Mouse (Mus musculus) adrenal gland, postnatal 14 days (tissue): ENCODE results near the gene Fam57b. TPM values are rescaled to one million over a fixed set of nuclear protein-coding genes. Genes with fewer than 3 reads are reported as not detected.

ENCODE experiments used
- DNase-seq: peaks from one replicate; pipeline ENCODE4 v3.0.0; 2021; ENCODE audit warnings: mixed read lengths
- long read RNA-seq, 2 experiments: library from polyadenylated mRNA; stranded (forward); transcript quantifications; one replicate each; pipeline ENCODE4 v2.0.0; 2021
- total RNA-seq: library from RNA; stranded (reverse); gene quantifications from 2 replicates; pipeline ENCODE4 v1.2.3, GENCODE M21; 2021

Fam57b gene
- total RNA-seq = 32.1 and 32.5 TPM in 2 replicates
- long read RNA-seq, experiment 1, partial matches to known transcripts = 1 of 5 reads
- long read RNA-seq, experiment 1, other reads (novel, unspliced or antisense) = 4 of 5 reads
- long read RNA-seq, experiment 2, partial matches to known transcripts = 5 of 8 reads
- long read RNA-seq, experiment 2, other reads (novel, unspliced or antisense) = 2 of 8 reads

DNA sequence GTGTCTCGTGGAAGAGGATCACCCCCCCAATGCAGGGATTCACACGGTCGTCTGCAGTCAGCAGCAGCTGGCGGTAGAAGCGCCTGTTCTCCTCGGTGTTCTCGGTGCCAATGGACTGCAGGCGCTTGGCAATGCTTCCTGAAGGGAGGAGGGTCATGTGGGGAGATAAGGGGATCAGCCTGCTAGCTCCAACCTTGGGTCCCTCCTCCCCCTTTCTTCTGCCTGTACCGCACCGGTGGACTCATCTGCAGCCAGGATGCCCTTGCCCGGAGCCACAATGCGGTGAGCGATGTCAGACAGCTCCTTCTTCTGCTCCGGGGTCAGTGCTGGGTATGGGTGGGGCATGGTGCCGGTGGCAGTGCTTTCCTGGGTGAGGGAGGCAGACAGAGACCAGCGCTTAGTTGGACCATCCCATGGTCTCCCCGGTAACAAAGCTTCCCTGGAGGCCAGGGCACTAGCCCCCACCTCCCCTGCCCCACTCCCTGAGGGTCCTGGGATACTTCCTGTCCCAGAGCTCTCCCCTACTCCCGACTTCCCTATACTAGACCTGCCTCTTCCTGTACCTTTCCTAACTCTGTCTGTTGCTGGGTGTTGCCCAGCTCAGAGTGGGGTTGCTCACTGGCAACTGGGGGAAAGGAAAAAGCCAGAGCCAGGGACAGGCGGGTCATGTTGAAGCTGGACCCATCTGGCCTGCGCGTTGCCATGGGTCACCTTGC lies at the start of gene Fam57b:
Gene Fam57b, plus strand, starts transcription at position 258 of the 716 bp plus-strand sequence.
- peak; percentile 81 for DNase-seq

DNA sequence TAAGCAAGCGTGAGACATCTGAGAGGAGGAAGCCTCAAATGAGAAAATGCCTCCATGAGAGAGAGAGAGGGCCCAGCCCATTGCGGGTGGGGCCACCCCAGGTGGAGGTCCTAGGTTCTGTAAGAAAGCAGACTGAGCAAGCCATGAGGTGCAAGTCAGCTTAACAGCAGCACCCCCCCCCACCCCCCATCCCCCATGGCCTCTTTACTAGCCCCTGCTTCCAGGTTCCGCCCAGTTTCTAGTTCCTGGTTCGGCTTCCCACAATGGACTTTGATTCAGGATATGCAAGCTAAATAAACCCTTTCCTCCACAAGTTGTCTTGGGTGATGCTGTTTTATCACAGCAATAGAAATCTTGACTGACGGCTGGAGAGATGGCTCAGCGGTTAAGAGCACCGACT lies 48.6 kb upstream of the Fam57b start:
- DNase-seq = no peak

DNA sequence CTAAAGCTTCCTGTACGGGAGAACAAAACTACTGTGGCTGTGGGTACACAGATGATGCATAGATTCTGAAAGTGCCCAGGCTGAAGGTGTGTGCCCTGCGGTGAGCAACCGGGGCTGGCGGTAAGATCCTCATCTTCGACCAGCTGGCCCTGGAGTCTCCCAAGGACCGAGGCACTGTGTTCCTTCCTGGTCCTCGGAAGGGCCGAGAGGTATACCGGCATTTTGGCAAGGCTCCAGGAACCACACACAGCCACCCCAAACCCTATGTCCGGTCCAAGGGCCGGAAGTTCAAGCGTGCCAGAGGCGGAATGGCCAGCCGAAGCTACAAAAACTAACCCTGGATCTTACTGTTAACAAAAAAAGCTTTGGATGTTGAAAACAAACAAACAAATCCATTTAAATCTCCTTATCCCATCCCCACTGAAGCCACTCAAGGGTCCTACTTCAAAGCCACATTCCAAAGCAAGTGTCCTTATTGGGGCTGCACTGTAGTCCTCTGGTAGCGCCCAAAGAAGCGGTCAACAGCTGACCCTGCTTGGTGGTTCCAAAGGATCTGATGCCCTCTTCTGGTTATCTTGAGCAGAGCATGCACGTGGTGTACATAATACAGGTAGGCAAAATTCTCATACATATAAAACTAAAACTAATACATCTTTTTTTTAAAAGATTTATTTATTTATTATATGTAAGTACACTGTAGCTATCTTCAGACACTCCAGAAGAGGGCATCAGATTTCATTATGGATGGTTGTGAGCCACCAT lies 47.7 kb upstream of the Fam57b start:
- DNase-seq = no peak

DNA sequence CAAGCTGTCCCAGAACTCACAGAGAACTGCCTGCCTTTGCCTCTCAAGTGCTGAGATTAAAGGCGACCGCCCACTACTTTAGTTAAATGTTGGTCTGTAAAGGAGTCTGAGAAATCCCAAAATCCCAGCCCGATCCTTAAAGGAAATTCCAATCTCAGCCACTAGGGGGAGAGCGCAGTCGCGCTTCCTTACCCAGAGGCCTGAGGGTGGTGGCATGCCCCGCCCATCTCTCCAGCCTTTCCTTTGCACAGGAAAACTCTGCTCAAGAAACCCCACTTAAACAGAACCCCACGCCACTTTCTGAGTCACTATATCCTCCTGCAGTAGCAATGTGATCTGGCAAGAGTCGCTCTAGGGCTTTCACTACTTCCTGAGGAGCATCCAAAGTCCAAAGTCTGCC lies 42.6 kb upstream of the Fam57b start:
- DNase-seq = peak; percentile 87

DNA sequence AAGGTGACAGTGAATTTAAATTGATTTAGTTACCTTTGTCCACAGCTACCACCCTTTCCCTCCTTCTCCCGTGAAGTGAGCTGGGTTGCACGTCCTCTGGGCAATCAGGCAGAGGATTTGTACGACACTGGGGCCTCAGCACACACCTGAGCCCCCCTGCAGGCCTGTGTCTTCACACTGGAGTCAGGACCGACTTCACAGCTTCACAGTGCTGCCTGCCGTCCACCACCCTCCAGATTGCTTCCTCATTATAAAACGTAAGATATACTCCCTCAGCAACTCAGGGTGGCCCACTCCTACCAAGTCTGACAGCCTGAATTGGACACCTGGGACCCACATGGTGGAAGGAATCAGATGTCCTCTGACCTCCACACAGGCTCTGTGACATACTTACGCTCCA lies 38.9 kb upstream of the Fam57b start:
- no peak for DNase-seq

DNA sequence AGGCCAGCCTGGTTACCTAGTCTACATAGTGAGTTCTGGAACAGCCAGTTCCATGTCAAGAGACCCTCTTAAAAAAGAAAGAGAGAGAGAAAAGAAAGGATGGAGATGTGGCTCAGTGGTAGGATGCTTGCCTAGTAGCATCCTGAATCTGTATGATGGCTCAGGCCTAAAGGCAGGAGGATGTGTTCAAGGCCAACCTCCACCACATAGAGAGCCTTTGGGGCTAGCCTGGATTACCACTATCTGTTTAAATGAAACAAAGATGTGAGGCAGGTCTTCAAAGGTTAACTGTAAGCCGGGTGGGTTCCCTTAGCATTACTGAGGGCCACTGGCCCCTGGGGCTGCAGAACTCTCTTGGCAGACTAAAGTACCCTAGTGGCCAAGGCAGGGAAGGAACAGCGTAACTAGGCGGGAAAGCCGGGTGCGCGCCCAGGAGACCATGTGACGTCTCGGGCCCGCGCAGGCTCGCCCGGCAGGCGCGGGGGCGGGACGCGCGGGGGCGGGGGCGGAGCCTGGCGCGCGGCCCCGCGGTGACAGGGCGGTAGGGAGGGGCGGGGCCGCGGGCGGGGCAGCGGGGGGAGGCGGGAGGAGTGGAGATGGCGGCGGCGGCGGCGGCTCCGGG lies 38.3 kb upstream of the Fam57b start, which contains the start of gene Mapk3:
Gene Mapk3, plus strand, starts transcription at position 552 of the 622 bp plus-strand sequence.
- DNase-seq = peak; percentile 95

DNA sequence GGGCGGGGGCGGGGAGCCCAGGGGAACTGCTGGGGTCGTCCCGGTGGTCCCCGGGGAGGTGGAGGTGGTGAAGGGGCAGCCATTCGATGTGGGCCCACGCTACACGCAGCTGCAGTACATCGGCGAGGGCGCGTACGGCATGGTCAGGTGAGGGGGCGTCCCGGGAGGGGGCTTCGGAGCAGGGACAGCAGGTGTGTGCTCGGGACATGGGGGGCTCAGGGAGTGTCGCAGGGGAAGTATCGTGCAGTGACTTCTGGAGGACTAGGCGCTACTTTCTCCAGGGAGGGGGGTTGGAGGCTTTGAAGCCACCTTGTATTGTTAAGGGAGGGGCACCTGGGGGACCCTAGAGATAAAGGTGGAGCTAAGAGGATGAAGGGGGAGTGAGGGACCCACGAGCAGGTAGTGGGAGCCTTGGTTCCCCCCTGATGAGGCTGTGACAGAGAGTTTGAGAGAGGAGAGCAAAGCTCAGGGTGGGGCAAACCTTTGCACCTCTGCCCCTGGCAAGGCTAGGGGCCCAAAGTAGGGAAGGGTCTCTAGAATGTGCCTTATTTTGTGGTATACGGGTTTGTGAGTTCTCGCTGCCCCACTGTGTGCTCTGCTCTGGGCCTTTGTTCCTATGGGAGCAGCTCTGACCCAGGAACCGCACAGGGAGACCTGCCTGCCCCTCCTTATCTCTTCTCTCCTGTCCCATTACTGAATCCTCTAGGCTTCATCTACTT lies 37.6 kb upstream of the Fam57b start:
- DNase-seq = no peak

DNA sequence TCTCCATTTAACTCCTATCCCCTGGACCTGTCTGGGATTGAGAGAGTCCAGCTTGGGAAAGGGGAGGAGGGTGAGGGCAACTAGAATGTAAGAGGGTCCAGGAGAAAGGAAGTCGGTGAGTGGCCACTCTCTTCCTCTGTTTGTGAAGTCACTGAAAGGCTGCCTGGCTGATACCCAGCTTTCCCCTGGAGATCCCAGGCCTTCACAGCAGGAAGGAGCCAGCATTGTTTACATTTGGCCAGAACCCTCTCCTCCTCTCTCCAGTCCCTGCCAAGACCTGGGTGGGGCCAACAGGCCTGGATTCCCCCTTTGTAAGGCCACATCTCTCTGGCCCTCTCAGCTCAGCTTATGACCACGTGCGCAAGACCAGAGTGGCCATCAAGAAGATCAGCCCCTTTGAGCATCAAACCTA lies 37.1 kb upstream of the Fam57b start:
- peak; percentile 73 for DNase-seq

DNA sequence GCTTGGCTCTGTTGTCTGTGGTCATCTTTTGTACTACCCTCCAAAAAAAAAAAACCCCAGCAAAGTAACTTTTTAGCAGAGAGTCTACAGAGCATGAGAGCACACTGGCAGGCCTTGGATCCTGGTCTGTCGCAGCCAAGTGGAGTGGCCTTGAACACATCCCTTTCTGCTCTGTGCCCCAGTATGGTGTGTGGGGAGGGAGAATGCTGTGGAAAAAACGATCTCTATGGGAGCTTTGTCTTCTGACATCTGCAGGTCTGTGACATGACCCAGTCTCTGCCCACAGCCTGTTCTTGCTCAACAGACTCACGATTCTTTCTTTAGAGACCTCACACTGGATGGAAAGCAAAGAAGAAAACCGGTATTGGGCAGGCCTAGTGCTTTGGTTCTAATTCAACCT lies 36.5 kb upstream of the Fam57b start:
- DNase-seq = peak; percentile 56

DNA sequence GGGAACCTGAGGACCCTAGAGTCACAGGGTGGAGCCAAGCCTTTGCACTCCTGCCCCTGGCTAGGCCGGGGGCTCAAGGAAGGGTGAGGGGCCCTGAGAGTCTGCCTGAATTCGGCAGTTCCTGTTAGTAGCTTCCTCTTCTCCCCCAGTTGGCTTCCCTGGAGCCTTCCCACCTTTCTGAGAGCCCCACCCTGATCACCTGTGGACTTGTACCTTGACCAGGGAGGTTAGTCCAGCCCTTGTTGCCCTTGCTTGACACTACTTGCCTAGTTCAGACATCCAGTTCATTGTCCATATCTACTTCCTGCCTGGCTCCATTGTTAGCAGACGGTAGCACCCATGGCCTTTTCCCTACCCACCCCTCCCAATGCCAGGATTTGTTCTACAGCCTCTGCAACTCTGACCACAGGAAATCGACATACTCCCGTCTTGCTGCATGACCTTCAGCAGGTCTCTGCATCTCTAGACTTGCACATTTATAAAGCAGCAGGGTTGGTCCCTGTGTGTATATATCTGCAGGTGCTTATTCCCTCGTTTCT lies 35.9 kb upstream of the Fam57b start:
- no peak for DNase-seq

DNA sequence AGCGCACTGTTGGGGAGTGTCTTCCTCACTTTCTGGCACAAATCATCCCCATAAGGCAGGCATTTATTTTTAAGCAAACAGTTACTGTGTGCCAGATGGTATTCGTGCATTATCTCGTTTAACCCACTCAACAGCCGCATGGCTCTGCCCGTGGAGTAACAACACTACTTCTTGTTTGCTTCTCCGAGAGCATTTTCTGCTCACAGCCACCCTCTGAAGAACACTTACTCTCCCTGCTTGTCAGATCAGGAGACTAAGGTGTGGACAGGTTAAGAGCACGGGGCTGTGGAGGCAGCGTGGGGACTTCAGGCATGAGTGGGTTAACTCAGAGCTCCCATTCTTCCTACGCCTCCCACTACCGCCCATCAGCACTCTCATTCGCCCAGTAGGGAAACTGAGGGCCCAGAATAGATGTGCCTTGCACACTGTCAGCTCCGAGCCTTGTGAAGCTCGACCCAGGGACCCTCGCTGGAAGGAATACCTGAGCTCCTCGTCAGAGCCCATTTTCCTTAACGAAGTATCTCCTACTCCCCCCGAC lies 34.9 kb upstream of the Fam57b start:
- DNase-seq = no peak

DNA sequence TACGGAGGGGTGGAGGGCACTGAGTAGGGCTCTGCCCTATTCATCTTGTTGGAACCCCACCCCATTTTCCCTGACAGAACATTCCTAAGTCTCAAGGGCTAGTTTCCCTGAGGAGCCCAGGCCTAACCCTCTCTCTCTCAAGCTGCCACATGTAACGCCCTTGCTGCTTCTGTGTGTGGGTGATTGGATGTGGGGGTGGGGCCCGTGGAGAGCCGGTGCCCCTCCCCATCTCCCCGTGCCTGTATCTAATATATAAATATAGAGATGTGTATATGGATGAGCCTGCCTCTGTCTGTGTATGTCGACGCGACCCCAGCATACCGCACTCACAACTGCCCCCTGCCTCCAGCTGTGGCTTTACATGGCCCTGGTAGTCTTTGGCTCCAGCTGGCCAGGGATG lies 31.9 kb upstream of the Fam57b start:
- no peak for DNase-seq

DNA sequence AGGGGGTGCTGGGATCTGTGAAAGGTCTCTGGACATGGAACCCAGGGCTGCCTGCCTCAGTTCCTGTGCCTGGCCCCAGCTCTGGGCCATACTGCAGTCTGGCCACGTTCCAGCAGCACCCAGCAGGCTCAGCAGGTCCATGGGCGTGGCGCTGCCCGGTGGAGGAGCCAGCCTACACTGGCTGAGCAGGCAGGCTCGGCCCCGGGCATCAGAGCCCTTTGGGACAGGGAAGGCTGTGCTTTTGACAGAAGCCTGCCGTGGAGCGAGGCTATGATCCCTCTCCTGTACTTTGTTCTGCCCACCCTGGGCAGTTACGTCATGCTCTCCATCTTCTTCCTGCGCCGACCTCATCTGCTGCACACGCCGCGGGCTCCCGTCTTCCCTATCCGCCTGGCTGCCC lies 31.3 kb upstream of the Fam57b start, which contains the start of gene Gdpd3:
Gene Gdpd3, plus strand, starts transcription at position 134 of the 400 bp plus-strand sequence.
- DNase-seq = no peak

DNA sequence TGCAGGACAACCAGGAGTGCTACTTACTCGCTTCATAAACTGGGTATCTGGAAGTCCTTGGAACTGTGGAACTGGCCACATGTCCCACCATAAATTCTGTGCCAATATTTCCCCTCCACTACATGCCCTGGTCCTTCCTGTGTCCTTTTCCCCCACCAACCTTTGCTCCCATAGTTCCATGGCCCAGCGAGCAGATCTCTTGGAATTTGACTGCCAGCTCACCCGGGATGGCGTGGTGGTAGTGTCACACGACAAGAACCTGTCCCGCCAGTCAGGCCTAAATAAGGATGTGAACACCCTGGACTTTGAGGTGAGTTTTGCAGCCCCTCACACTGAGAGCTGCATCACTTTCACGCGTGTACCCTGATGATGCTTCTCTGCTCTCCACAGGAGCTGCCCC lies 30.5 kb upstream of the Fam57b start:
- DNase-seq = no peak

DNA sequence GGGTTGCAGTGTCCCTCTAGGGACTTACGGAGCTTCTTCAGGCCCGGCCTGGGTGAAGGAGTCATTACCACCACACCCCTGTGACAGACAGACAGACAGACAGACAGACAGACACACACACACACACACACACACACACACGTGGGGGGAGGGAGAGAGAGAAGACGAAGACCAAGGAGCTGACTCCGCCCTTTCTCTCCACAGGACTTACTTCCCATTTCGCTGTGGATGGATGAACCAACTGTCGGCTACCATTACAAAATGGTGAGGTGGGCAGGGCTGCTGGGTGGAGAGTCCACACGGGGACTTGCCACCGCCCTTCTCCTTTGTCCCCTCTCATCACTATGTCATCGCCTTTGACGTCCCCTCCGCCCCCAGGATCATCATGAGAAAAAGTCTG lies 26.7 kb upstream of the Fam57b start:
- DNase-seq = no peak

DNA sequence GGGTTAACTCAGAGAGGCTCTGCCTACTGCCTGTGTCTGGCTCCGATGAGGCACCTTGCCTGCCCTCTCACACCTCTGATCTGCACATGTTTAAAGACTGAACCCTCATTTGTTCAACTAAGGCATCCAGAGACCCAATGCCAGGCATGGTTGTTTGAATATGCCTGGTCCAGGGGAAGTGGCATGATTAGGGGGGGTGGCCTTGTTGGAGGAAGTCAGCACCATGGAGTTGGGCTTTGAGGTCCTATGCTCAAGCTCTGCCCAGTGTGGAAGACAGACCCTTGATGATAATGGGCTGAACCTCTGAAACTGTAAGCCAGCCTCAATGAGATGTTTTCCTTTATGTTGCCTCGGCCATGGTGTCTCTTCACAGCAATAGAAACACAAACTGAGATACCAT lies 24.1 kb upstream of the Fam57b start:
- DNase-seq = no peak

DNA sequence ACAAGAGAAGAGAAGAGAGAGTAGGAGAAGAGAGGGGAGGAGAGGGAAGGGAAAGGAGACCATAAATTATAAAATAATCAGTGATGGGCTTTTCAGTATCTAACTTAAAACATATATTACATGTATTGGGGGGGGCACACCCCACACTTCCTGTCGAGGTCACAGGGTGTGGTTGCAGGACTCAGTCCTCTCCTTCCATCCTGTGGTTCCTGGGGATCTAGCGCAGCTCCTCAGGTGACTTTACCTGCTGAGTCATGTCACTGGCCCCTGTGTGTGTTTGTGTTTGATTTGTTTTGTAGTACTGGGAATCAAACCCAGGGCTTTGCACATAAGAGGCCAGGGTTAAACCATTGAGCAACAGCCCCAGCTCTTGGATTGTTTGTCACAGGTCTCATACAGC lies 23.0 kb upstream of the Fam57b start:
- DNase-seq = no peak

DNA sequence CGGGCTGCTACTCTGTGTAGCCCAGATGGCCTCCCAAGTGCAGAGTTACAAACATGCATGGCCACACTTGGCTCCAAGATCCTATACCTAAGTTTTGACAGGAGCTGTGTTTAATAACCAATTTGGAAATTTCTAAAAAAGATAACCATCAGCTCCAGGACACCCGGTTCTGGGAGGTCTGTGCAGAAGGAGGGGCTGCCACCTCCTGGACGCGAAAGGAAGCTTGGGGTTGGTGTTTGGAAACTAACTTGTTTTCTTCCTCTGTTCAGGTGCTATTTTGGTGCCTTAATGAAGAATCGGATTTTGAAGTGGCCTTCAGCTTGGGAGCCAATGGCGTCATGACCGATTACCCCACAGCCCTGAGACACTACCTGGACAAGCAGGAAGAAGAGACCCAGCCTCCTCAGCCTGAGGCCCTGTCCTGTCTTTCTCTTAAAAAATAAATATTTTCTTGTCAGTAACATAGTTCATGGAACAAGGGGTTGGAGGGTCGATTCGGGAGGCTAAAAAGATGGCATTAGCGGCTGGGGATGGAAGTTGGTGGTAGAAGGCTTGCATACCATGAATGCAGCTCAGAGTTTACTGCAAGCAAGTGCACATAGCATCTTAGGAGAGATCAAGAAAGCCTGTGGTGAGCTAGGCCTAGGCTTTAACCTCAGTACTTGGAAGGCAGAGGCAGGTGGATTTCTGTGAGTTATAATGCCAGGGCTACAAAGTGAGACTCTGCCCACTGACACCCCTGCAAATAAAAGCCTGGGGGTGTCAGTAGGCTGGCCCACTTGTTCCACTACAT lies 22.1 kb upstream of the Fam57b start:
- DNase-seq = no peak

DNA sequence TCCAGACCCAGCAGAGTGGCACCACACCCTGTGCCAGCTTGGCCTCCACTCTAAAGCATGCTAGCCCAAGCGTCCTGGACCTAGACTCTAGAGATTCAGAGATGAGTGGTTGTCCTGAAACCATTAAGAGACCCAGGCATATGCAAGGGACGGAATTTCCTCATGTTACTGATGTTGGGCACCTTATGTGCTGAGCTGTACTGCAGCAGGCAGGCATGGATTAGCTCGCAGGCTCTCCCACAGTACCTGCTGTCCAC lies 21.6 kb upstream of the Fam57b start:
- no peak for DNase-seq

DNA sequence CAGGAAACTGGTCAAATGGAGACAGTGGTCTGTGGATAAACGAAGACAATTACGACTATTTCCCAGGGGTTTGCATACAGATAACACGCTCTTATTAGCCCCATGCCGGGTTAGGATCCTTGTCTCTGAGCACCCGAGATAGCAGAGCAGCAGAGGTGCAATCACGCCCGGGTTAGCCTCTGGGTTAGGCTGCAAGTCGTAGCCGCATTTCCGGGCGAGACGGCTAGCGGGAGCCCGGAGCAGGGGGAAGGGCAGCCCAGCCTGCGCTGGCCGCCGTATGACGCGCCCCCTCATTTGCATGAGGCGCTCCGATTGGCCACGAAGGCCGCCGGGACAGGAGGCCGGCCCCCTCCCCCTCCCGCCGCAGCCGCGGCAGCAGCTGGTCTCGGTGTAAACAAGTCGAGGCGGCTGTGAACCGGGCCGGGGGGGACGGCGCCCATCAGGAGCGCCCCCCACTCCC lies 20.8 kb upstream of the Fam57b start, which contains the start of gene Ypel3:
Gene Ypel3, plus strand, starts transcription at position 358 of the 460 bp plus-strand sequence.
- peak; percentile 98 for DNase-seq

DNA sequence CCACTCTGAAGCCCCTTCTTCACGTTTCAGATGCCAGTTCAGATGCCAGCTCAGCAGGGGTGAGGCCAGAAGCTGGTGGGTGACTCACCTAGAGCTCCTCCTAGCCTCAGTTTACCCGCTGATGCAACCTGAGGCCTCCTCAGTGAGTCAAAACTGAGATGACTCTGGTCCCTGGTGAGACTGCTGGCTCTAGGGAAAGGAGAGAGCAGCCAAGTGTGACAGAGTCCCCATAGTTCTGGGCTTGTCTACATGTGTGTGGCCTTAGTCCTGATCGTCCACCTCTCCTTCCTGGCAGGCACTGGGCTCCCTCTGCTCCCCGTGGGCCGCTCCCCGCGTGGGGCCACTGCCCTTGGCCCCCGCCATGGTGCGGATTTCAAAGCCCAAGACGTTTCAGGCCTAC lies 20.0 kb upstream of the Fam57b start:
- DNase-seq = peak; percentile 53
